Mouse (Mus musculus): ENCODE measurements at regions not wholly inside any gene's neighbourhood (a gene's known extent, or its start where the extent isn't known, plus 50 kb on each side); places are given as distances from the start of the nearest gene placed in this dataset.
A peak's percentile ranks its signal among the peaks of the same experiment; 100 is the strongest.

DNA sequence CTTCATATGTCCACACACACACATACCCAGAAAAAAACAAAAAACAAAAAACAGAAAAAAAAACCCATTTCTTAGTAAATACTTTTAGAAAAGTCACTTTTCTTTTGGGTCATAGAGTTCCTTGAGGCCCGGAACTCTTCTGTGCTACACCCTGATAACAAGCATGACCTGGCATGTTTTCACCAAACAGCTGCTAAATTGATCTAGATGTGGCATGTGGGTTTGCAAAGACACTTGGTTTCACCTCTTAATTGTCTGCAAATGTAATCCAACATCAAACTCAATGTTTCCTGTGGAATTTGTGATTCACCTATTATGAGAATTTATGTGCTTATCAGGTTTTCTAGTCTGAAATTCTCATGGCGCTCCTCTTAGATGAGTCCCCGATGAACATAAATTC lies 68.2 kb upstream of the Etv6 start:
- DNase-seq (ENCODE audit: low spot score): no peak
- TF ChIP-seq CTCF (IDR thresholded peaks at IDR 0.05; ENCODE audit: low read depth): no peak
- H3K9ac ChIP-seq (ENCODE audit: low read depth, low read length): no peak overlapping the region
- H3K27me3 ChIP-seq (ENCODE audit: insufficient read depth, low read length): no peaks in the 10 kb centered on the region
- no peaks in the 10 kb centered on the region for H3K36me3 ChIP-seq (ENCODE audit: insufficient read depth, low read length)
- H3K27ac ChIP-seq: no peak overlapping the region
- H3K4me1 ChIP-seq (replicated peaks; ENCODE audit: insufficient read depth, low read length): no peaks in the 10 kb centered on the region
- H3K4me2 ChIP-seq (ENCODE audit: low read length): no peak overlapping the region
- H3K9me3 ChIP-seq (replicated peaks; ENCODE audit: low read length): no peaks in the 10 kb centered on the region
- ATAC-seq (replicated peaks; ENCODE audit: low FRiP score, low read depth): no peak
- WGBS: 77% methylated on average over 3 of the region's 3 CpGs
- no peak overlapping the region for H3K4me3 ChIP-seq (replicated peaks; ENCODE audit: low read depth, low read length)

DNA sequence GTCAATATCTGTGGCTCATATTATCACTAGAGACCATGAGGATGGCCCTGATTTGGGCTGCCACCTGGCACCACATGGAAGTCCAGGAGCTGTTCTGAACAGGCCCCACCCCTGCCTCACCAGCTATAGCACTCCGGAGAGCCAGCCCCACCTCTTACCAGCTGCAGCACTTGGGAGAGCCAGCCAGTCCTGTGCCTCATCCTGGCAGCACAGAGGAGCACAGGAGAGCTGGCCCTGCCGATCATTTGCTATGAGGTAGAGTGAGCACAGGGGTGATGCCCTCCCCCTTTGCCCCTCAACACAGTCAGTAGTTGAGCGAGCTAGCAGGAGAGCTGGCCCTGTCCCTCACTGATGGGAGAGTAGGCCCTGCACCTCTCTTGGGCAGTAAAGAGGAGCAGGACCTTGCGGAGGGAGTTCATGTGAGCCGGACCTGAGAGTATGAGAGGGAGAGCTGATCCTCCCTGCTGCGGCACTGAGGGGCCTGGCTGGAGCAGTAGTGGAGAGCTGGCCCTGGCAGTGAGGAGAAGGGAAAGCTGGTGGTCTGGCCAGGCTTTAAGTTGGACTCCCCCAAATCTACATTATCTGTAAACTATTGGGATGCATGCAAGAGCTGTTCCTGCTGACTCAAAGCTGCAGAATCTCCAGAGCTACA lies 63.3 kb upstream of the Etv6 start:
- no peaks in the 10 kb centered on the region for H3K9me3 ChIP-seq (replicated peaks; ENCODE audit: low read length)
- ATAC-seq (replicated peaks; ENCODE audit: low FRiP score, low read depth): no peak
- TF ChIP-seq CTCF (IDR thresholded peaks at IDR 0.05; ENCODE audit: low read depth): no peak
- no peak overlapping the region for H3K4me2 ChIP-seq (ENCODE audit: low read length)
- no peaks in the 10 kb centered on the region for H3K4me1 ChIP-seq (replicated peaks; ENCODE audit: insufficient read depth, low read length)
- 64% methylated on average over 6 of the region's 6 CpGs for WGBS
- no peak overlapping the region for H3K9ac ChIP-seq (ENCODE audit: low read depth, low read length)
- H3K27me3 ChIP-seq (ENCODE audit: insufficient read depth, low read length): no peaks in the 10 kb centered on the region
- H3K27ac ChIP-seq: no peak overlapping the region
- H3K4me3 ChIP-seq (replicated peaks; ENCODE audit: low read depth, low read length): no peak overlapping the region
- no peaks in the 10 kb centered on the region for H3K36me3 ChIP-seq (ENCODE audit: insufficient read depth, low read length)
- DNase-seq (ENCODE audit: low spot score): no peak

DNA sequence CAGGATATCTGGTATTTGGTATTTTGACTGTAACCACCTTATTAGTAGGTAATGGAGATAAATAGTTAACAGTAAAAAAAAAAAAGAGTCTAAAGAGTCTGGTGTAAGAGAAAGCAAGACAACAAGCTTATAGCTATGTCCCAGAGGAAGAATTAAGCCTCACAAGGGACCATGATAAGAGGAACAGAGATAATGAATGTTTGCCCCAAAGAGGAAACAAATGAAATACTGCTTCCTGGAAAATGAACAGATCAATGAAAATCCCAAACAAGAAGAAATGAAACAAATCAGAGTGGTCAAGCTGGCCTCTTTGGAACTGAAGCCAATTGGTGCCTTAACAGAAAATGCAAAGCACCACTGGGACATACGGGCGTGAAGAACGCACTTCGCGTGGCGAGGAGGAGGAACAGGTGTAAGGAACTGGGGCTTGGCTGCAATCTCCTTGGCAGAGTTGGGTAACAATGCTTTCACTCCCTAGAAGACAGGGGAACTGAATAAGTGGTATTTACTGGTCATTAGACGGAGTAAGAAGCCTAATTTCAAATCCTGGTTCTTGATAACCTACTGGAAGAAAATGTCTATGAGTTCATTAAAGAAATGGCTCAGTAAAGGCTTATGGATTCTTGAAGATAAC lies 62.2 kb upstream of the Etv6 start:
- DNase-seq (ENCODE audit: low spot score) (no peak), ATAC-seq (replicated peaks; ENCODE audit: low FRiP score, low read depth) (no peak)
- Histone ChIP-seq H3K27ac (no peak overlapping the region), H3K4me2 (ENCODE audit: low read length) (no peak overlapping the region), H3K4me1 (replicated peaks; ENCODE audit: insufficient read depth, low read length) (no peaks in the 10 kb centered on the region), H3K36me3 (ENCODE audit: insufficient read depth, low read length) (no peaks in the 10 kb centered on the region), H3K9me3 (replicated peaks; ENCODE audit: low read length) (no peaks in the 10 kb centered on the region), H3K4me3 (replicated peaks; ENCODE audit: low read depth, low read length) (no peak overlapping the region), H3K27me3 (ENCODE audit: insufficient read depth, low read length) (no peaks in the 10 kb centered on the region), H3K9ac (ENCODE audit: low read depth, low read length) (no peak overlapping the region)
- TF ChIP-seq CTCF (IDR thresholded peaks at IDR 0.05; ENCODE audit: low read depth): no peak
- WGBS: 93% methylated on average over 7 of the region's 7 CpGs

DNA sequence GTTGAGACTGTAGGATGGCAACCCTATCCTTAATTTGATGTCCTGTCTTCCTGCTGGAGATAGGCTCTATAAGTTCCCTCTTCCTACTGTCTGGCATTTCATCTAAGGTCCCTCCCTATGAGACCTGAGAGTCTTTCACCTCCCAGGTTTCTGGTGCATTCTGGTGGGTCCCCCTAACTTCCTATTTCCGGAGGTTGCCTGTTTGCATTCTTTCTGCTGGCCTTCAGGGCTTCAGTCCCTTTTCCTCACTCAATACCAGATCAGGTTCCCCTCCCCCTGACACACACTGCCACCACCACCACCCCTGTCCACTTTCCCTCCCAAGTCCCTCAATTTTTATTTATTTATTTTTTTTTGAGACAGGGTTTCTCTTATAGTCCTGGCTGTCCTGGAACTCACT lies 59.5 kb upstream of the Etv6 start:
- no peak for DNase-seq (ENCODE audit: low spot score)
- WGBS: 72% methylated on average over 1 of the region's 1 CpGs
- H3K9me3 ChIP-seq (replicated peaks; ENCODE audit: low read length): no peaks in the 10 kb centered on the region

DNA sequence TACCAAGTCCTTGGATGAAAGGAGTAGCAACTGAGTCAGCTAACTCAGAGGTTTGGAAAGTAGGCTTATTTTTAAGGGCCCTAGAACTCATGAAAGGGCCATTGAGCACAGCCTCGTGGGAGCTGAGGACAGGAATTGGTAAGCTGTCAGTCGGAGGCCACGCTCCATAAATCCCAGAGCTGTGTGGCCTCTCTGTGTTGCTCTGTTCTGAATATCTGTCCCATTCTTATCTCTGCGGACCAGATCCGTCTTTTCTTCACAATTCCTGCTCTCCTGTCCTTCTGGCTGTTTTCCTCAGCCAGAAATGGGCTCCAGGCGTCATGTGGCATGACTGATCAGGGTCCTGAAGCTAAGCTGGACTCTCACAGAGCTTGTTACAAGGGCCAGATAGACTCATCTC lies 58.6 kb upstream of the Etv6 start:
- 27% methylated on average over 6 of the region's 6 CpGs for WGBS
- no peak for TF ChIP-seq CTCF (IDR thresholded peaks at IDR 0.05; ENCODE audit: low read depth)
- no peaks in the 10 kb centered on the region for H3K27me3 ChIP-seq (ENCODE audit: insufficient read depth, low read length)
- peak; percentile 35 for DNase-seq (ENCODE audit: low spot score)
- no peak overlapping the region for H3K4me2 ChIP-seq (ENCODE audit: low read length)
- H3K9ac ChIP-seq (ENCODE audit: low read depth, low read length): no peak overlapping the region
- no peaks in the 10 kb centered on the region for H3K4me1 ChIP-seq (replicated peaks; ENCODE audit: insufficient read depth, low read length)
- no peak for ATAC-seq (replicated peaks; ENCODE audit: low FRiP score, low read depth)
- H3K4me3 ChIP-seq (replicated peaks; ENCODE audit: low read depth, low read length): no peak overlapping the region
- H3K36me3 ChIP-seq (ENCODE audit: insufficient read depth, low read length): no peaks in the 10 kb centered on the region
- H3K27ac ChIP-seq: no peak overlapping the region
- H3K9me3 ChIP-seq (replicated peaks; ENCODE audit: low read length): no peaks in the 10 kb centered on the region

More for the DNA sequence above, 59.5 kb upstream of the Etv6 start:
- H3K27ac ChIP-seq: no peak overlapping the region
- no peaks in the 10 kb centered on the region for H3K4me1 ChIP-seq (replicated peaks; ENCODE audit: insufficient read depth, low read length)
- TF ChIP-seq CTCF (IDR thresholded peaks at IDR 0.05; ENCODE audit: low read depth): no peak
- no peak overlapping the region for H3K4me2 ChIP-seq (ENCODE audit: low read length)
- no peak overlapping the region for H3K9ac ChIP-seq (ENCODE audit: low read depth, low read length)
- no peak for ATAC-seq (replicated peaks; ENCODE audit: low FRiP score, low read depth)
- no peak overlapping the region for H3K4me3 ChIP-seq (replicated peaks; ENCODE audit: low read depth, low read length)
- no peaks in the 10 kb centered on the region for H3K27me3 ChIP-seq (ENCODE audit: insufficient read depth, low read length)
- H3K36me3 ChIP-seq (ENCODE audit: insufficient read depth, low read length): no peaks in the 10 kb centered on the region

DNA sequence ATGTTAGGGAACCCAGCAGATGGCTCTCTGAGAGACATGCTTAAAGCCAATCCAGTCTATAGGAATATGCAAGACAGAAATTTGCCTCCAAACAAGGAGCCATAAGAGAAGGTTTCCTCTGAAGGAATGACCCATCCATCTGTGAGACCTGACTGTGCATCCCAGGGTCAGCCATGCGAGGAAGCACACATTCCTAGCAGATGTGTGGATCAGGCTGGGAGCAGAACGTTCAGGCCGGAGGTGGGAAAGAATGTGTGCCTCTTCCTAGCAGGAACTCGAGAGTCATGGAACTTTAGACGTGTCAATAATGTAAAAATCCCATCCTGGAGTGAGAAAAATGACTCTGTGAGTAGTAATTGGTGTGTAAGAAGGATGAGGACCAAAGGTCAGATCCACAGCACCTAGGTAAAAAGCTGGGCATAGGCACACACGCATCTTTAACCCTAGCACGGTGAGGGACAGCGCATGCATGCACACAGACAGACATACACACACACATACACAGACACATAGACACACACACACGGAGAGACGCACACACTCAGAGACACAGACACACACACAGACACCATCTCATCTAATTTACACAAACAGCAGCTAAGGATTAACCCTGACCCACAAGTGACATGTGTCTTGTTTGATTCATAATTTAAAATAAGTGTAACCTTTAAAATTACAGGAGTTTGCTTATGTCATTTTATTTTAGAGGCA lies 51.5 kb upstream of the Etv6 start:
- ATAC-seq (replicated peaks; ENCODE audit: low FRiP score, low read depth): 0 out of 2 replicates have a peak, but pooled peaks have one; percentile 43
- H3K9ac ChIP-seq (ENCODE audit: low read depth, low read length): no peak overlapping the region

More for the DNA sequence above, 51.5 kb upstream of the Etv6 start:
- no peak for TF ChIP-seq CTCF (IDR thresholded peaks at IDR 0.05; ENCODE audit: low read depth)
- Histone ChIP-seq H3K9me3 (replicated peaks; ENCODE audit: low read length) (no peaks in the 10 kb centered on the region), H3K36me3 (ENCODE audit: insufficient read depth, low read length) (no peaks in the 10 kb centered on the region), H3K27me3 (ENCODE audit: insufficient read depth, low read length) (no peaks in the 10 kb centered on the region), H3K27ac (no peak overlapping the region), H3K4me1 (replicated peaks; ENCODE audit: insufficient read depth, low read length) (no peaks in the 10 kb centered on the region), H3K4me3 (replicated peaks; ENCODE audit: low read depth, low read length) (no peak overlapping the region), H3K4me2 (ENCODE audit: low read length) (no peak overlapping the region)
- DNase-seq (ENCODE audit: low spot score): peak; percentile 29
- WGBS: 56% methylated on average over 10 of the region's 10 CpGs
